Mouse (Mus musculus): ENCODE results near the gene Ahdc1. TPM values are rescaled to one million over a fixed set of nuclear protein-coding genes. Genes with fewer than 3 reads are reported as not detected.

Gene Ahdc1
- polyA plus RNA-seq (2016; fragmentation: Nextera tagmentation; extraction: Ambion mirVana), result 7.2 and 8.1 TPM in 2 replicates

DNA sequence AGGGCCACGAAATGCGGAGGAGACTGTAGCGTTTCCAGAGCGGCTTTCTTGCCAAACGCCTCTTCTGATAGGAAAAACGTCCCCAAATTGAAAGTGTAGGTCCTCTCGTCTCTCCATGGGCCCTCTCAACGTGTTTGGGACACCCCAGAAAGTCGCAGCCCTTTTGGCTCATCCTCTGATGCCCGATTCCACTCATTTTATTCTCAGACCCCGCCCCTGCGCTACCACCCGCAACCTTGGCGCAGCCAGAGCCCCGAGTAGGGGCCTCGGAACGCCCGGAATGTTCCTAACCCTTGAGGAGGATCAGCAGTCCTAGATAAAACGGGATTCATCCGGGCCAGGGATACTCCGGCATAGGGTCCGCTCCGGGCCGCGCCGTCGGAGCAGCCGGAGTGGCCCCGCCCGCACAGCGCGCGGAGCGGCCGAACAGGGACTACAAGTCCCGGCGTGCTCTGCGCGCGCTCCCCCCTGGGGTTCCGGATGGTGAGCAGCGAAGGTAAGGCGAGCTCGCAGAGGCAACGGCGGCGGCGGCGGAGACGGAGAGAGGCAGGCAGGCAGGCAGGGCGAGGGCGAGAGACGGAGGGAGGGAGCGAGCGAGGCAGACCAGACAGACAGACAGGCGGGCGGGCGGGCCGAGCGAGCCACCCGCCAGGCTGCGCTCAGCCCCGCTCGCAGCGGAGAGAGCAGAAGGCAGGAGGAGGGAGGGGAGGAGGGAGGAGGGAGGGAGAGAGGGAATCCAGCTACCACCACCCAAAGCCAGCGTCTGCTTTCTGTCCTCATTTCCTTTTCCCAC, at the start of gene Ahdc1:
TSS of gene Ahdc1 (plus strand) at position 233 of the 793 bp plus-strand sequence.
- Histone ChIP-seq H3K27ac (peak within 1 kb of the TSS; percentile 95), H3K9ac (peak within 1 kb of the TSS; percentile 95), H3K4me3 (replicated peaks) (peak within 1 kb of the TSS; percentile 95), H3K9me3 (no peaks in the 10 kb centered on the region), H3K27me3 (peaks cover 20% of the 10 kb centered on the region), H3K4me1 (peaks cover 50% of the 10 kb centered on the region), H3K4me2 (peak within 1 kb of the TSS; percentile 86), H3K36me3 (replicated peaks) (no peaks in the 10 kb centered on the region)
- ATAC-seq (ENCODE audit: low FRiP score), result peak; percentile 86
- WGBS, result under 1% methylated on average over 62 of the region's 66 CpGs

DNA sequence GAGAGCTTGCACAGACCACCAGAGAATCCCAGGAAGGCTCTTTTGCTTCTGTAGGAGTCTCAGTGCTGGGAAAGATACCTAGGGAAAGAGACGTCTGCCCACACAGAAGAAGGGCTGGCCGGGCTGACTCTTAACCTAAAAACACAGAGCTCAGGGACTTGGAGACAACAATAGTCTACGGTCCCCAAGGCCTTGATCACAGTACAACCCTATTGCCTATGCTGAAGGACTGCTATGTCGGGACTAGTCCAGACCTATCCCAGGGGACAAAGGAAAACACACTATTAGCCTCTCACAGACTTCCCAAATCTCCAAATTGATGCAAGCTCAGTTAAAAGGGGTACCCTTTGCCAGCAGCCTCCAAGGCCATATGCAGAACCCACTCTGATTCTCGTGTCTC, 49.2 kb upstream of the Ahdc1 start:
- no peak for ATAC-seq (ENCODE audit: low FRiP score)

DNA sequence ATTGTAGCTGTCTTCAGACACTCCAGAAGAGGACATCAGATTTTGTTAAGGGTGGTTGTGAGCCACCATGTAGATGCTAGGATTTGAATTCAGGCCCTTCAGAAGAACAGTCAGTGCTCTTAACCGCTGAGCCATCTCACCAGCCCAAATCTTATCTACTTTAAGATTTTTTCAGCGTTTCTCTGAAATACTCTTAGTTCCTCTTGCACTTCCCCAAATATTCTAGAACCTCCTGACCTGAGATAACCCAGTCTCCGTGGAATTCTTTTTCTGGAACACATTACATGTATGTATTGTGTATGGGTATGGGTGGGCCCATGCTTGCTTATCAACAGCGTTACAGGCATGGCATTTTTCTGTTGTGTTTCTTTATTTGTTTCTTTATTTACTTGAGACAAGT, 48.4 kb upstream of the Ahdc1 start:
- WGBS, result 93% methylated on average over 4 of the region's 4 CpGs

More for the DNA sequence above, 49.2 kb upstream of the Ahdc1 start:
- Histone ChIP-seq H3K9me3 (no peaks in the 10 kb centered on the region), H3K4me3 (replicated peaks) (no peak overlapping the region), H3K9ac (no peak overlapping the region), H3K27me3 (no peaks in the 10 kb centered on the region), H3K4me1 (peaks cover 45% of the 10 kb centered on the region), H3K36me3 (replicated peaks) (no peaks in the 10 kb centered on the region), H3K4me2 (no peak overlapping the region), H3K27ac (no peak overlapping the region)
- WGBS, result 77% methylated on average over 5 of the region's 5 CpGs

GRCm38 (mm10) chr4:132963436-132963835, 47.6 kb upstream of the Ahdc1 start:
- Histone ChIP-seq H3K27ac (0 out of 2 replicates have a peak overlapping the region, but pooled peaks have one; percentile 50), H3K9me3 (no peaks in the 10 kb centered on the region), H3K9ac (no peak overlapping the region), H3K27me3 (no peaks in the 10 kb centered on the region), H3K4me2 (no peak overlapping the region), H3K36me3 (replicated peaks) (no peaks in the 10 kb centered on the region), H3K4me1 (peaks cover 49% of the 10 kb centered on the region), H3K4me3 (replicated peaks) (no peak overlapping the region)
- no peak for ATAC-seq (ENCODE audit: low FRiP score)
- WGBS, result 33% methylated on average over 2 of the region's 2 CpGs

More for the DNA sequence above, 48.4 kb upstream of the Ahdc1 start:
- no peak for ATAC-seq (ENCODE audit: low FRiP score)
- Histone ChIP-seq H3K9ac (no peak overlapping the region), H3K27ac (no peak overlapping the region), H3K4me3 (replicated peaks) (no peak overlapping the region), H3K27me3 (no peaks in the 10 kb centered on the region), H3K4me2 (no peak overlapping the region), H3K9me3 (no peaks in the 10 kb centered on the region), H3K4me1 (peaks cover 45% of the 10 kb centered on the region), H3K36me3 (replicated peaks) (no peaks in the 10 kb centered on the region)

DNA sequence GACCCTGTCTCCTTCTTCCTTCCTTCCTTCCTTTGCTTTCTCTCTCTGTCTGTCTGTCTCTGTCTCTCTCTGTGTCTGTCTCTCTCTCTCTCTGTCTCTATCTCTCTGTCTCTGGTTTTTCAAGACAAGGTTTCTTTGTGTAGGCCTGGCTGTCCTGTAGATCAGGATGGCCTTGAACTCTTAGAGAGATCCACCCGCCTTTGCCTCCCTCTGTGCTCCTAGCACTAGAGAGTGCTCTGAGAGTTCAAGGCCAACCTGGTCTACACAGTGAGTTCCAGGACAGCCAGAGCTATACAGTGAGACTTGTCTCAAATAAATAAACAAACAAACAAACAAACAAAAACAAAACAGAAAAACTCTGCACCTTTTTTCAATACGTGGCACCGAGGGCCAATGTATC, 47.0 kb upstream of the Ahdc1 start:
- no peaks in the 10 kb centered on the region for H3K36me3 ChIP-seq (replicated peaks)
- no peaks in the 10 kb centered on the region for H3K9me3 ChIP-seq
- H3K9ac ChIP-seq, result no peak overlapping the region
- 25% methylated on average over 3 of the region's 3 CpGs for WGBS
- no peak for ATAC-seq (ENCODE audit: low FRiP score)
- H3K4me1 ChIP-seq, result peaks cover 45% of the 10 kb centered on the region
- H3K4me2 ChIP-seq, result no peak overlapping the region
- H3K27me3 ChIP-seq, result no peaks in the 10 kb centered on the region
- peak overlapping the region; percentile 78; the same call in 1 of the 2 replicates for H3K27ac ChIP-seq
- H3K4me3 ChIP-seq (replicated peaks), result no peak overlapping the region

- H3K27ac ChIP-seq, result peak overlapping the region; percentile 78
- H3K9ac ChIP-seq, result no peak overlapping the region
- H3K27me3 ChIP-seq, result no peaks in the 10 kb centered on the region
- H3K9me3 ChIP-seq, result no peaks in the 10 kb centered on the region
- no peak; the same call in 1 of the 2 replicates for ATAC-seq (ENCODE audit: low FRiP score)
- H3K4me1 ChIP-seq, result peaks cover 40% of the 10 kb centered on the region
- no peaks in the 10 kb centered on the region for H3K36me3 ChIP-seq (replicated peaks)
- 17% methylated on average over 5 of the region's 5 CpGs for WGBS
- no peak overlapping the region for H3K4me3 ChIP-seq (replicated peaks)
- no peak overlapping the region for H3K4me2 ChIP-seq
Measured at GRCm38 (mm10) chr4:132964473-132964872, 46.6 kb upstream of the Ahdc1 start.

- ATAC-seq (ENCODE audit: low FRiP score), result no peak
- Histone ChIP-seq H3K9ac (no peak overlapping the region), H3K36me3 (replicated peaks) (no peaks in the 10 kb centered on the region), H3K4me3 (replicated peaks) (no peak overlapping the region), H3K27ac (no peak overlapping the region), H3K4me2 (no peak overlapping the region), H3K9me3 (no peaks in the 10 kb centered on the region), H3K4me1 (peaks cover 24% of the 10 kb centered on the region), H3K27me3 (peaks cover 16% of the 10 kb centered on the region)
- 45% methylated on average over 6 of the region's 6 CpGs for WGBS
Measured at GRCm38 (mm10) chr4:132968105-132968938, 42.7 kb upstream of the Ahdc1 start.

GRCm38 (mm10) chr4:132971601-132972000, 39.5 kb upstream of the Ahdc1 start:
- peaks cover 49% of the 10 kb centered on the region for H3K27me3 ChIP-seq
- H3K4me1 ChIP-seq, result peaks cover 31% of the 10 kb centered on the region
- no peaks in the 10 kb centered on the region for H3K36me3 ChIP-seq (replicated peaks)
- no peak overlapping the region for H3K27ac ChIP-seq
- H3K4me2 ChIP-seq, result no peak overlapping the region
- no peak for ATAC-seq (ENCODE audit: low FRiP score)
- H3K9me3 ChIP-seq, result no peaks in the 10 kb centered on the region
- 79% methylated on average over 6 of the region's 6 CpGs for WGBS
- no peak overlapping the region for H3K9ac ChIP-seq
- no peak overlapping the region for H3K4me3 ChIP-seq (replicated peaks)

DNA sequence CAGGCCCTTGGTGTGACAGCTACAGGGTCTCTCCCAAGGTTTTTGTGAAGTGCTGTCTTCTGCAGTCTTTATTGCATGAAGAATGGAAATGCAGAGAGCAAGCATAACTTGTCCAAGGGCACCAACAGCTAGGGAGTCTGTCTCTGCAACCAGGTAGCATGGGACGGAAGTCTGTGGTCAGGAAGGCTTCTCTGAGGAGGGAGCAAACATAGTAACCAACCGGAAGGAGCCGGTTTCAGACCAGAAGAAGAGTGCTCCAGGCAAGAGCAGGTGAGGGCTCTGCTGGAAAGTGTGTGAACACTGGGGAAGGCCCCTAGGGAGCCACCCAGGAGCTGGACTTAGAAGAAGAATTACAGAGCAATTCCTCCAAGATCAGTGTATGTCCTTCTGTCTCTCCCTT, 39.0 kb upstream of the Ahdc1 start:
- H3K27me3 ChIP-seq, result peaks cover 54% of the 10 kb centered on the region
- 77% methylated on average over 3 of the region's 3 CpGs for WGBS
- H3K4me2 ChIP-seq, result no peak overlapping the region
- no peaks in the 10 kb centered on the region for H3K36me3 ChIP-seq (replicated peaks)
- ATAC-seq (ENCODE audit: low FRiP score), result no peak
- peaks cover 31% of the 10 kb centered on the region for H3K4me1 ChIP-seq
- H3K4me3 ChIP-seq (replicated peaks), result no peak overlapping the region
- H3K9me3 ChIP-seq, result no peaks in the 10 kb centered on the region
- no peak overlapping the region for H3K27ac ChIP-seq
- no peak overlapping the region for H3K9ac ChIP-seq

- peaks cover 31% of the 10 kb centered on the region for H3K4me1 ChIP-seq
- ATAC-seq (ENCODE audit: low FRiP score), result no peak
- no peak overlapping the region for H3K4me2 ChIP-seq
- WGBS, result 21% methylated on average over 2 of the region's 2 CpGs
- peaks cover 59% of the 10 kb centered on the region for H3K27me3 ChIP-seq
- no peaks in the 10 kb centered on the region for H3K36me3 ChIP-seq (replicated peaks)
- H3K9ac ChIP-seq, result no peak overlapping the region
- no peak overlapping the region for H3K27ac ChIP-seq
- H3K4me3 ChIP-seq (replicated peaks), result no peak overlapping the region
- no peaks in the 10 kb centered on the region for H3K9me3 ChIP-seq
Measured at GRCm38 (mm10) chr4:132972556-132972955, 38.5 kb upstream of the Ahdc1 start.

DNA sequence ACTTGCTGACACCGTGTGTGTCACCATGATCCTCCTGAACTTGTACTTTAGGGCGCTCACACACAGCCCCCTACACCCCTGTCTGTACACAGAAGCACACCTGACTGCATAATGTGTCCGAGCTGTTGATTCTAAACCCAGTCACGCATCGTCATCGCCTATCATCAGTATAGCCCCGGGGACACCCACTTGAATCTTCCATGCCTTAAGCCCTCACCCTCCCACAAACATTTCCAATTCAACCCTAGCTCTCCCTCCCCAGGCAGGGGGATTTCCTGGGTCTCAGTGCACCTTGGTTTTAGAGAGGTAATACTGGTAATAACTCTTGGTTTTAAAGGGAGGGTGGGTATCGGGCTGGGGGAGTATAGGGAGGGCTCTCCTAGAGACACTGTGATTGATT, 37.9 kb upstream of the Ahdc1 start:
- ATAC-seq (ENCODE audit: low FRiP score), result no peak
- peaks cover 60% of the 10 kb centered on the region for H3K27me3 ChIP-seq

GRCm38 (mm10) chr4:132973814-132974398, 37.2 kb upstream of the Ahdc1 start, which contains the start of gene Fgr:
Gene Fgr (plus strand): TSS chr4:132974095.
- no peaks in the 10 kb centered on the region for H3K9me3 ChIP-seq
- no peak for ATAC-seq (ENCODE audit: low FRiP score)
- H3K36me3 ChIP-seq (replicated peaks), result no peaks in the 10 kb centered on the region
- H3K27ac ChIP-seq, result peak within 1 kb of the TSS; percentile 5; the same call in 1 of the 2 replicates
- H3K4me2 ChIP-seq, result peak within 1 kb of the TSS; percentile 39
- no peak within 1 kb of the TSS for H3K9ac ChIP-seq
- H3K4me1 ChIP-seq, result peaks cover 24% of the 10 kb centered on the region
- H3K27me3 ChIP-seq, result peaks cover 60% of the 10 kb centered on the region
- WGBS, result 7% methylated on average over 21 of the region's 21 CpGs
- H3K4me3 ChIP-seq (replicated peaks), result peak within 1 kb of the TSS; percentile 10; the same call in 1 of the 2 replicates

More for the DNA sequence above, 37.9 kb upstream of the Ahdc1 start:
- Histone ChIP-seq H3K4me2 (no peak overlapping the region), H3K9me3 (no peaks in the 10 kb centered on the region), H3K36me3 (replicated peaks) (no peaks in the 10 kb centered on the region), H3K4me1 (peaks cover 29% of the 10 kb centered on the region), H3K9ac (no peak overlapping the region), H3K27ac (no peak overlapping the region), H3K4me3 (replicated peaks) (no peak overlapping the region)
- 39% methylated on average over 8 of the region's 8 CpGs for WGBS

Measured in forebrain, embryonic 12.5 days (tissue).